Mouse (Mus musculus) embryonic facial prominence, embryonic 15.5 days (tissue): Measurements from ENCODE around the gene Nos1ap. TPM values are rescaled to one million over a fixed set of nuclear protein-coding genes. Genes with fewer than 3 reads are reported as not detected.

ENCODE experiments used
- ATAC-seq: fragments of 200-750 bp; cut with Nextera tagmentation; 2 replicates; pipeline ENCODE4 v1.8.0; 2017; ENCODE audit warnings: low read depth, moderate TSS enrichment; ENCODE audit not compliant: insufficient number of reproducible peaks, low FRiP score, low TSS enrichment
- H3K27ac ChIP-seq: fragments of 300-500 bp; sonication (generic); replicated peaks from 2 replicates; pipeline ENCODE4 v1.5.1; 2015; ENCODE audit warnings: mild to moderate bottlenecking, inconsistent platforms
- H3K27me3 ChIP-seq: fragments of 300-500 bp; sonication (generic); 2 replicates; pipeline ENCODE4 v1.6.1; 2015; ENCODE audit warnings: inconsistent platforms
- H3K36me3 ChIP-seq: fragments of 300-500 bp; sonication (generic); 2 replicates; pipeline ENCODE4 v1.6.1; 2015; ENCODE audit warnings: mild to moderate bottlenecking, inconsistent platforms
- H3K4me1 ChIP-seq: fragments of 300-500 bp; sonication (generic); 2 replicates; pipeline ENCODE4 v1.6.1; 2015; ENCODE audit warnings: inconsistent platforms
- H3K4me2 ChIP-seq: fragments of 300-500 bp; sonication (generic); replicated peaks from 2 replicates; pipeline ENCODE4 v1.6.1; 2015; ENCODE audit warnings: mild to moderate bottlenecking, inconsistent platforms
- H3K4me3 ChIP-seq: fragments of 300-500 bp; sonication (generic); replicated peaks from 2 replicates; pipeline ENCODE4 v1.5.1; 2015; ENCODE audit warnings: mild to moderate bottlenecking, inconsistent platforms
- H3K9ac ChIP-seq: fragments of 300-500 bp; sonication (generic); 2 replicates; pipeline ENCODE4 v1.6.1; 2015; ENCODE audit warnings: inconsistent platforms
- H3K9me3 ChIP-seq: fragments of 300-500 bp; sonication (generic); replicated peaks from 2 replicates; pipeline ENCODE4 v1.6.1; 2016; ENCODE audit warnings: inconsistent platforms
- WGBS: fragments of 180-500 bp; shearing (Covaris S2); methylation state at CpG from one replicate; pipeline ENCODE4 v1.1.7; 2015; 5-methylcytosine and 5-hydroxymethylcytosine counted together
- polyA plus RNA-seq: library from polyadenylated mRNA; unstranded; fragments of >200 nt; fragmentation: Nextera tagmentation; extraction: Ambion mirVana; gene quantifications from 2 replicates; pipeline ENCODE4 v1.2.1, GENCODE M21; 2015

Gene Nos1ap
- polyA plus RNA-seq, 1 experiment from 2014 or later = 13.1 TPM

DNA sequence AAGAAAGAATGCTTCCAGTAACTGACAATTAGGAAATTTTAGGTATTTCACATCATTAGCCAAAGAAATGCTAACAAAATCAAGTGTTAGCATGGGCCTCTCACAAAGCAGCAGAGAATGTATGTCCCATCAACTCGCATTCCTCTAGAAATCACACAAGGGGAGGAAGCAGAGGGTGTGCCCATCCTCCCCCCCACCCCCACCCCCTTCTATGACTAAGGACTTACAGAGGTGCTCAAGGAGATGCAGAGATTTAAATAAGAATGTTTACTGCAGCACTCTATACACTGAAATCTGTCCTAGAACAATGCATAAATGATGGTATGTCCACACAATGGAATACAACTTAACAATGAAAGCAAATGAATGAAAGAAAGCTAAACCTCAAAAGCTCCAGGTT, 27.2 kb downstream of the Nos1ap start:
- ATAC-seq = no peak
- no peaks in the 10 kb centered on the region for H3K36me3 ChIP-seq
- H3K9me3 ChIP-seq = no peaks in the 10 kb centered on the region
- no peak overlapping the region for H3K27ac ChIP-seq
- no peaks in the 10 kb centered on the region for H3K4me1 ChIP-seq
- H3K27me3 ChIP-seq = no peaks in the 10 kb centered on the region
- no peak overlapping the region for H3K9ac ChIP-seq
- no peak overlapping the region for H3K4me2 ChIP-seq
- no peak overlapping the region for H3K4me3 ChIP-seq
- 59% methylated on average over 1 of the region's 1 CpGs for WGBS

DNA sequence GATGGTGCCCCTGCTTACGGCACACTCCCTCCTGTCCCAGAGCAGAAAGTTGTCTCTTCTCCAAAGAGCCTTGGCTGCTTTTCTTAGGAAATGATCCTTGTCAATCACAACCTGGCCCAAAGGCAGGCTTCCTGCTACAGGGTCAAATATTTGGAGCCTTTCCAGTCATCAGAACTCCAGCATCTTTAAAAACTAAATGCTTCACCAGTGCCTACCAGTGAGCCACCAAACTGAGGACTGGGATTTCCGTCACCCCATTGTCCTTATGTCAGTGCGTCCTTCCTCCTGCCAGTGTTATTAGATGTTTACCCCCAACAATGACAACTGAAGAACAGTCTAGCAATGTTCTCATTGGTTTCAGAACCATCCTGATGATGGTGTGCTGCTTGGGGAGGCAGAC, 28.9 kb downstream of the Nos1ap start:
- 73% methylated on average over 3 of the region's 3 CpGs for WGBS
- no peak overlapping the region for H3K27ac ChIP-seq
- no peak for ATAC-seq

DNA sequence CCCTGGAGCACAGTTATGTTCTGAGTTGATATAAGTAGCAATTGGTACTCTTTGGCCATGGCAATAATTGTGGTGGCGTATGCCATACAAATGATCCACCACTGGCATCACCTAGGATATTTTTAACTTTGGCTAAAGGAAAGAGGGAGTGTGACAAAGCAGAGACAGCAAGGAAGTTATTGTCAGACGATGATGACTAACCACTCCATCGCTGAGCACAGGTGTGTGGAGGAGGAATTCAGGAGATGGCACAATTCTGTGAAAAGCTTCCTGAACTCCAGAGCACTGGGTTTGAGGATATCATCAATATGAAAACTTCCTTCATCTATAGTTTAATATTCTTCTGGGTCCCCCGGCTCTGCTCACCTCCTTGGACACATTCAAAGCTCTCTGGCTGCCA, 31.7 kb downstream of the Nos1ap start:
- 92% methylated on average over 4 of the region's 4 CpGs for WGBS
- 0 out of 2 replicates have a peak, but pooled peaks cover 4% of the 10 kb centered on the region for H3K4me1 ChIP-seq
- no peaks in the 10 kb centered on the region for H3K36me3 ChIP-seq
- no peak overlapping the region for H3K4me2 ChIP-seq
- H3K9ac ChIP-seq = no peak overlapping the region
- H3K9me3 ChIP-seq = no peaks in the 10 kb centered on the region
- no peak overlapping the region for H3K4me3 ChIP-seq
- no peak overlapping the region for H3K27ac ChIP-seq
- no peaks in the 10 kb centered on the region for H3K27me3 ChIP-seq
- ATAC-seq = no peak

More for the DNA sequence above, 28.9 kb downstream of the Nos1ap start:
- no peaks in the 10 kb centered on the region for H3K27me3 ChIP-seq
- H3K4me3 ChIP-seq = no peak overlapping the region
- no peaks in the 10 kb centered on the region for H3K9me3 ChIP-seq
- H3K4me2 ChIP-seq = no peak overlapping the region
- H3K4me1 ChIP-seq = no peaks in the 10 kb centered on the region
- H3K9ac ChIP-seq = no peak overlapping the region
- no peaks in the 10 kb centered on the region for H3K36me3 ChIP-seq

DNA sequence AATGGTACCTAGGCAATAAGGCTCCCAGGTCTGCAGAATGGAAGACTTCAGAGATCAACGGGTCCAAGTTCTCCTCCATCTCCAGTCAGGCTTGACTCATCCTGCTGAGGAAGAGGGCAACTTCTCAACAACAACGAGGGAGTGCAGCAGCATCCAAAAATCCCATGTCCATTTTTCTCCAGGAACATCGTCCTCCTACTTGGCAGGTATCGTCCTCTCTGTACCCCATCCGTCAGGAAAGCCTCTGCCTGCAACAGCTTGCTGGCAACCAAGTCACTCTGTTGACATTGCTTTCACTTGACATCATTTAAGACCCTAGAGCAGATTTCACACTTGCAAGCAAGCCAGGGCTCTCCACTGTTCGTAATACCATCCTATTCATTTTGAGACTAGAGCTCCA, 33.0 kb downstream of the Nos1ap start:
- no peak overlapping the region for H3K4me3 ChIP-seq

DNA sequence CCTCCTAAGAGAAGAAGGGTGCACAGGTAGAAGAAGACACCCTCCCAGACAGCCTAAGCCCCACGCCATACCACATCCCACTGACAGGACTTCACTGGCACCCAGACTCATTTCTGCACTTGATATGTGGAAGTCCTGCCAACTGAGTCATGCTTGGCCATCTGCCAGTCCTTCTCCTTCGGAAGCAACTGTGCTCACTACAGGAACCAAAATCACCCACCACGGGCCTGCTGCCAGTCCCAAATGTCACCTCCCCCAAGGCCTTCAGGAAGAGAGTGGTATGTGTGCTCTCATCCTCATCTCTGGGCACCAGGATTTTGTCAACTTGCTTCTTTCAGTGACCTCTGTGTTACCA, 34.7 kb downstream of the Nos1ap start:
- Histone ChIP-seq H3K4me1 (0 out of 2 replicates have a peak, but pooled peaks cover 4% of the 10 kb centered on the region), H3K36me3 (no peaks in the 10 kb centered on the region), H3K9ac (no peak overlapping the region), H3K4me2 (no peak overlapping the region), H3K9me3 (no peaks in the 10 kb centered on the region), H3K27me3 (no peaks in the 10 kb centered on the region), H3K4me3 (no peak overlapping the region), H3K27ac (no peak overlapping the region)
- no peak for ATAC-seq
- WGBS = 44% methylated on average over 3 of the region's 3 CpGs

More for the DNA sequence above, 33.0 kb downstream of the Nos1ap start:
- Histone ChIP-seq H3K36me3 (no peaks in the 10 kb centered on the region), H3K9ac (no peak overlapping the region), H3K4me1 (0 out of 2 replicates have a peak, but pooled peaks cover 4% of the 10 kb centered on the region), H3K27ac (no peak overlapping the region), H3K4me2 (no peak overlapping the region), H3K27me3 (no peaks in the 10 kb centered on the region), H3K9me3 (no peaks in the 10 kb centered on the region)
- ATAC-seq = no peak
- WGBS = 84% methylated on average over 6 of the region's 6 CpGs

DNA sequence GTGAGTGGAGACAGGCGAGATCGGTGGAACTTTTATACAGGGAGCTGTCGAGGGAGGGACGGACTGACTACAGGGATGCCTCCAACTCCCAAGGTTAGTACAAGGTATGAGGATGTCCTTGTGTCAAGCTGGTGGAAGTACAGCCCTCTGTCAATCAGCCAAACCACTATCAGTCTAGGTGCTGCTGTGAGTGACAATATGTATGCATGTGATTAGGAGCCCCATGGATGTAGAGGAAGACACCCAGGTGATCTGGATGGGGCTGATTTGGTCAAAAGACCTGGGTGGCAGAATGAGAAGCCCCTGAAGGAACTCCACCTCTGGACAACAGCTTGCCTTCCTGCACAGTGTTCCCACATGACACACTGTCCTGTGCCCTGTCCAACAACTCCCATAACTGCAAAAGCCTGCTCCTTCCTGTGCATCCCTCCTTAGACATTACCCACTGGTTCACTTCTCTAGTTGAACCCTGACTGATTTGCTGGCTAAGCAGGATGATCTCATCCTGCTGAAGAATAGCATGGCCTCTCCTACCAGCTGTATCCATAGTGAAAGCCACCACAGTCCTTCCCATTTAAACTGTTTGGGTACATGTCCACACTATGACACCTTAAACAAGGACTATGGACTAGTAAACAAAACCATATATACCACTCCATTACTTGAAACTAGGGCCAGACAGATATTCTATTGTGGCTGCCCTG, 35.3 kb downstream of the Nos1ap start:
- H3K9ac ChIP-seq = no peak overlapping the region
- 89% methylated on average over 4 of the region's 4 CpGs for WGBS
- no peaks in the 10 kb centered on the region for H3K9me3 ChIP-seq
- H3K4me1 ChIP-seq = 0 out of 2 replicates have a peak, but pooled peaks cover 4% of the 10 kb centered on the region
- no peak for ATAC-seq
- no peak overlapping the region for H3K27ac ChIP-seq
- H3K27me3 ChIP-seq = no peaks in the 10 kb centered on the region
- H3K36me3 ChIP-seq = no peaks in the 10 kb centered on the region
- H3K4me3 ChIP-seq = no peak overlapping the region
- no peak overlapping the region for H3K4me2 ChIP-seq

DNA sequence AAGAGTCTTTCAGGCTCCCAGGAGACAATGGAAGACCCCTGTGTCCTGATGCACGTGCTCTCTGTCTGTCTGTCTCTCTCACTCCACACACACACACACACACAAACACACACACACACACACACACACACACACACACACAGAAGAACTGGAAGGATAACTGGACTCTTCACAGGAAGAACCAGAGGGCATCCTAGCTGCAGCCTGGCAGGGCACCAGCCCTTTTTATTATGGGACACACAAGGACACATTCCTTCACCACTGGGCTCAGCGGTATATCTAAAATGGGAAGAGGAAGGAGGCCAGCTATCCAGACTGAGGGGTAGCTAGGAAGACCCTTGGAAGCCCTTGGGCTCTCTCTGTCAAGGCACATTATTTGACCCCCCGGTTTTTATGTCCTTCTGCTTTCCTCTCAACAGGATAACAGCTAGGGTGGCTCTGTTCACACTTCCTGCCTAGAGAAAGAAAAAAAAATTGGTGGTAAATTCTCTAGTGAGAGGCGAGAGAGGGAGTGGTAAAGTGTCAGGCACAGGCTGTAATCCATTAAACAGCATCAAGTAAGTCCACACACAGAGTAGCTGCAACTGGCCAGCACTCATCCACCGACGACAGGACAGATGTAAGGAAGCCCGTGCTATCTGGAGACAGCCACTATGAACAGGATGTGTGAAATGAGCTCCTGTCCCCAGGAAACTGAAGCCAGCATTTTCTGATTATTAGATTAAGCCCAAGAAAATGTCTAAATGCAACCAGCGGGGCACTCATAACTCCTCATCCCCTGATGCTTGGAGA, 38.8 kb downstream of the Nos1ap start:
- Histone ChIP-seq H3K36me3 (no peaks in the 10 kb centered on the region), H3K4me1 (peaks cover 14% of the 10 kb centered on the region), H3K4me2 (no peak overlapping the region), H3K4me3 (no peak overlapping the region), H3K27me3 (no peaks in the 10 kb centered on the region), H3K27ac (no peak overlapping the region), H3K9me3 (no peaks in the 10 kb centered on the region), H3K9ac (no peak overlapping the region)
- no peak for ATAC-seq
- 43% methylated on average over 8 of the region's 8 CpGs for WGBS

DNA sequence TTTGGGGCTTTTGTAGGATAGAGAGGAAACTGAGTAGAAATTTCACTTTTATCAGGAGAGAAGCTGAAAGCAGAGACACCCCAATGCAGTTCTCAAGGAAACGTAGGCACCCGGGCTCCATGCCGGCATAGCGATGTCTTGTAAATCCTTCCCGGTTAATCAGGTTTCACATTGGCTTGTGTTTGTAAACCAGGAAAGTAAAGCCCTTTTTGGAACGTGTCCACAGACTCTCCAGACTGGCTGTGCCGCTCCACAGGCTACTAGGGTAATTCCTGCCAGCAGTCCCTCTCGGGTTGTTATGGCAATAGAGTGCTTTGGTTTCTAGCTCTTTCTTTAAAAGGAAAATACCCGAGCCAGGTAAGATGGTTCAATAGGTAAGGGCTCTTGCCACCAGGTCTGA, 40.6 kb downstream of the Nos1ap start:
- Histone ChIP-seq H3K4me1 (peaks cover 10% of the 10 kb centered on the region), H3K36me3 (no peaks in the 10 kb centered on the region), H3K27ac (peak overlapping the region; percentile 44; the same call in 1 of the 2 replicates), H3K4me2 (no peak overlapping the region), H3K4me3 (no peak overlapping the region), H3K9me3 (no peaks in the 10 kb centered on the region), H3K9ac (no peak overlapping the region), H3K27me3 (no peaks in the 10 kb centered on the region)
- peak; percentile 24; the same call in 1 of the 2 replicates for ATAC-seq
- 24% methylated on average over 9 of the region's 9 CpGs for WGBS

DNA sequence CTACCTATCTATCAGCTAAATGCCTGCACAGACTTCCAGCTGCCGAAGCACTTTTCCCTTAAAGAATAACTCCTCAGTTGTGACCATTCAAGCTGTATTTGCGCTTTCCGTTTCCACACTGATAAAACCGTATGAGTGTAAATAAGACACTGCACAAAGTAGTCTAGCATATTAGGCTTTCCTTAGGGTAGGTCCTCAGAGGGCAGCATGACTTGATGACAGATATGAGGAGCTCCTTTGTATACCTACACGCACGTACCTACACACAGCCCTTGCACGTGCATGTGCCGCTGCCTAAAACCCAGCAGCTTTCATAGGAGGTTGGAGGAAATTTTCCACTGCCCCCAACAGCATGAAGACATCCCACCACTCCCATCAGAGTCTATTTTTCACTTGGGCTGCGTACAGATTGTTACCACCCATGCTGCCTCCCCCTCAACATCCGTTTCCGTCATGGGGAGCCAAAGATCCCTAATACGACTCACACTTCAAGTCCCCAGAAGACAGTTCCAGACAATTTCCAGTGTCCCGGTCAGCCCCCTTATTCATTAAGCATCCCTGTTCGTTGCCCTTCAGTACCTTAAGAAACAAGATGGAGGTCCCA, 41.4 kb downstream of the Nos1ap start:
- Histone ChIP-seq H3K27me3 (no peaks in the 10 kb centered on the region), H3K4me3 (no peak overlapping the region), H3K36me3 (no peaks in the 10 kb centered on the region), H3K9me3 (no peaks in the 10 kb centered on the region), H3K4me2 (no peak overlapping the region), H3K4me1 (peaks cover 10% of the 10 kb centered on the region), H3K9ac (no peak overlapping the region), H3K27ac (peak overlapping the region; percentile 44; the same call in 1 of the 2 replicates)
- ATAC-seq = no peak
- WGBS = 86% methylated on average over 14 of the region's 14 CpGs

DNA sequence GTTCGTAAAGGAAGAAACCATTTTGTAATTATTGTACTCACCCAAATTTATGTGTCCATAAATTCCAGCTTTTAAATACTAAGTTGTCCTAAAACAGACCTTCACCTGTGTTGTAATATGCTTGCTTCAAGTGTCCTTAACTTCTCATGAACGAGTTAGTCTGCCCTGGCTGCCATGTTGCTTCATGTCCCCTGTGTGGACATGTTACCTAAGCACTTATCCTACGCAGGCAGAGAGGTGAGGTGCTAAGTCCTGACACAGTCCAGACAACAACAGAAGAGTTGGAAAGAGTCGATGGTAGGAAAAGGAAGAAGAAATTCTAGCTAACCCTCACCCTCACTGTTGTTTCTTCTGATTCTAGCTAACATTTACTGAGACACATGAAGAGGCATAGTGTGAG, 43.4 kb downstream of the Nos1ap start:
- Histone ChIP-seq H3K27me3 (no peaks in the 10 kb centered on the region), H3K9me3 (no peaks in the 10 kb centered on the region), H3K36me3 (no peaks in the 10 kb centered on the region), H3K27ac (no peak overlapping the region), H3K9ac (no peak overlapping the region), H3K4me1 (peaks cover 10% of the 10 kb centered on the region), H3K4me2 (no peak overlapping the region), H3K4me3 (no peak overlapping the region)
- WGBS = 81% methylated on average over 4 of the region's 4 CpGs
- ATAC-seq = no peak

DNA sequence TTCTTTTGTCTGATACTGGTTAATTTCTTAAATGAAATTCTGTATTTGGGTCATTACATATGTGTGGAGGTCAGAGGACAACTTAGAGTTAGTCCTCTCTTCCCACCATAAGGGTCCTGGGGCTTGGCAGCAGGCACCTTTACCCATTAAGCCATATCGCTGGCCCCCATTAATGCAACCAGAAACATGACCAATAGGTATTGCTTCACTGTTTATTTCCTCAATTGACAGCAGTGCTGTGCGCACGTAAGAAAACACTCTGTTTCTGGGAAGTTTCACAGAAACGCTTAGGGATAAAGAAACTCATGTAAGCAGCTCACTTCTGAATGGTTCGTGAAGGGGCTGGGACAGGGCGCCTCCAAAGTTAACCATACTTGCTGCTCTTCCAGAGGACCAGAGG, 44.4 kb downstream of the Nos1ap start:
- Histone ChIP-seq H3K36me3 (no peaks in the 10 kb centered on the region), H3K4me3 (no peak overlapping the region), H3K9me3 (no peaks in the 10 kb centered on the region), H3K27me3 (no peaks in the 10 kb centered on the region), H3K9ac (no peak overlapping the region), H3K27ac (no peak overlapping the region), H3K4me1 (peaks cover 10% of the 10 kb centered on the region), H3K4me2 (no peak overlapping the region)
- WGBS = 87% methylated on average over 6 of the region's 6 CpGs
- no peak for ATAC-seq
